Mouse (Mus musculus) frontal cortex, postnatal 25 days (tissue): ENCODE measurements at regions not wholly inside any gene's neighbourhood (a gene's known extent, or its start where the extent isn't known, plus 50 kb on each side); places are given as distances from the start of the nearest gene placed in this dataset.
A peak's percentile ranks its signal among the peaks of the same experiment; 100 is the strongest.

Source experiments
- DNase-seq, 2 experiments: peaks; one replicate each; pipeline ENCODE4 v3.0.0; 2022; ENCODE audit warnings: low spot score in 2 of 2

GRCm38 (mm10) chr2:178927038-178927660, 496.8 kb downstream of the Cdh26 start:
- DNase-seq = no peak

GRCm38 (mm10) chr2:178929033-178929432, 498.7 kb downstream of the Cdh26 start:
- peak; percentile 16 to 37 for DNase-seq

DNA sequence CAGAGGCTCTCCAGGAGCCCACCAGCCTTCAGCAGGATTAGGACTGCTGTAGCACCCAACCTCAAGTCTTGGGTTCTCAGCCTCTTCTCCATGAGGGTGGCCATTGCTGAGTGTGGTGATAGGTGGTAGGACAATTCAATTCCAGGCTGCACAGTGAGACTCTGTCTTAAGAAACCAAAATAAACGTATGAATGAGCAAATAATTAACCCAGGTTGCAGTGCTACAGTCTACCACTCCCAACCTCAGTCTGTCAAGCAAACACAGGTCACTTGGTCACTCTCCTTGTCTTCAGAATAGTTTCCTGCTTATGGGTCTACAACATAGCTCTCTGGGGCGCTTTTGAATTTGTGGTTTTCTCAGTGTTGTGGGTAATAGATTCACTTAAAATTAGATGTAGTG, 499.8 kb downstream of the Cdh26 start:
- no peak for DNase-seq

- no peak for DNase-seq
These were observed 493.8 kb upstream of the Cdh4 start for GRCm38 (mm10) chr2:178948471-178948870.

- no peak for DNase-seq
These were observed 493.1 kb upstream of the Cdh4 start for GRCm38 (mm10) chr2:178949103-178949502.

DNA sequence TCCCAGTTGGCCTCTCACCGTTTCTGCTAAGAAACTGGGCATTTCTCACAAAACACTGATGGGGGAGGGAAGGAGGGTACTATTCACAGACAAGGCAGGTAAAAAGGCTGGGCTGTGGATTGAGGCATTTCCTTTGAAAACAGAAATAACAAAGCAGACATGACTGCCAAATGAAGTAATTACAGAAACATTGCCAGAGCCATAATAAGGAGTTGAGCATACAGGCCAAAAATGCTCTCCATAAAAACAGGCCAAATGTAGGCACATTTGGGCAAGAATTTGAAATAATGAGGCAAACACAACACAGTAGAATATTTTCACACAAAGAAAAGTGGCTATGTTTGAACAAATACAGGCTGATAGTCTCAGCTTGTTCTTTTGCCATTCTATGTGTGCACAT, 491.9 kb upstream of the Cdh4 start:
- DNase-seq = no peak

DNA sequence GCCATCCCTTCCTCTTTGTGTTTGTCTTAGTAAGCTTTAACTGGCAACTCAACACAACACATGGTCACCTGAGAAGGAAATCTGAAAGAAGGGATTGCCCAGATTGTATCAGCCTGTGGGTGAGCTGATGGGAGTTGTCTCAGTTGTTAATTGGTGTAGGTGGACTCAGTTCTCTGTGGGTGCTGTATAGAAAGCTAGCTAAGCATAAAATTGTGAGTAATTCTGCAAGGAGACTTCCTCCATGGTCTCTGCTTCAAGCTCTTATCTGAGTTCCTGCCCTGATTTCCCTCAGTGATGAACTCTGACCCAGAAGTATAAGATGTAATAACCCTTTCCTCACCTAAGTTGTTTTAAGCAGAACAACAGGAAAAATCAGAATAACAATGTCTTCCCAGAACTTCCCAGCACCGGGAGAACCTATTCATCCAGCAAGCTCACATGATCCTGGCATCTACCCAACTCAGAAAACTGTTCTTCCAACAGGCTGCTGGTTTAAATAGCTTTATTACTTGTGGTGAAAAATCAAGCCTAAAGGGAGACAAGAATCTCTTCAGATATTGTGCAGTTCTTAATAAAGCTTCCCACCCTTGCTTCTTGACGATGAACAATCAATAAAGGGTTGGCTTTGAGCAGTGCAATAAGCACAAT, 487.7 kb upstream of the Cdh4 start:
- DNase-seq = no peak

DNA sequence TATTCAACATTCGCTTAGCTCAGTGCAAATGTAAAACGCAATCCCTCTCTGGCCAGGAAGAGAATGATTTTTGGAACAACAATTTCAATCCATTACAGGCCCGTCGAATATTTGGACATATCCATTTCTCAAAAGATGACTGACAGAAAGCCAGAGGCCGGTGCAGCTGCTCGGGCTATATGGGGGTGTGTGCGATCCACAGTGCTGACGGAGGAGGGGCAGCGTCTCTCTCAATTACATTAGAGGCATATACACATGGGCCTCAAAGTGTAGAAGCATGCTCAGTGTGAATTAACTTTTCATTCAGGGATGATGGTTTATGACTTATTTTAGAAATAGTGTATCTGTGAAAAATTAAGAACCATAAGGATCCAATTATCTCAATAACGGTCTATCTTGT, 483.4 kb upstream of the Cdh4 start:
- no peak for DNase-seq

GRCm38 (mm10) chr2:178959603-178960002, 482.6 kb upstream of the Cdh4 start:
- no peak for DNase-seq

- no peak for DNase-seq
These were observed 474.5 kb upstream of the Cdh4 start for GRCm38 (mm10) chr2:178967584-178968365.

- no peak for DNase-seq
These were observed 472.5 kb upstream of the Cdh4 start for GRCm38 (mm10) chr2:178969732-178970131.

DNA sequence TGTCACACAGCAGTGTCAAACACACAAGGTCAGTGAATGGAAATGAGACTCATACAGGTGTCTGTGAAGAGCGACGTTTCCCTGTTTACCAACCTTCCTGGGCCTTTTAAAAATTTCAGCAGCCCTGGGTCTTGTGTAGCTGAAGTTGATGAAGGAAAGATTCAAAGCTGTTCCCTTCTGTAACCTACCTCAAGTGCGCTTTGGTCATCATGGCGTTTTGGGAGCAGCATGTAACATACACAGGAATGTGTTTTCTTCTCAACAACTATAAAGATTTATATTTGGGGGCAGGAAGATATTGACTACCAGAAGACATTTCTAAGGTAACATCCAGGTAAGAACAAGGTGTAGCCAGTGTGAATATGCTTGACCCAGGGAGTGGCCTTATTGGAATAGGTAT, 466.9 kb upstream of the Cdh4 start:
- no peak for DNase-seq

DNA sequence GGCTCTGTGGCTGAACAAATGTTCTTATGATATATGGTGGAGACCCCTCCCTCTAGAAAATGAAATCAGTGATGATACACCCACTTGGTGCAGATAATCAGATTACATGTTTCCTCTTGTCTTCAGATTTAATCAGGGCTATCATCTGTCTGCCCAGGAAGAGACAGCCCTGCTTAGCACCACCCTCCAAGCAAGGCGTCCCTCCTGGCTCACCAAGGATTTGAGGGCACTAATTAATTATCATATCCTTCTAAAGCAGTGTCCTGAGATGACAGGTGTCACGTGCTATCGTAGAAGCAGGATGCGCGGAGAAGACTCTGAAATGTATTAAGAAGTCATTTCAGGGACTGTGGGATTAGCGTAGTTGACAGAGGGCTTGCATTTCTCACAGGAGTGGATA, 466.2 kb upstream of the Cdh4 start:
- no peak for DNase-seq

GRCm38 (mm10) chr2:178976495-178976894, 465.7 kb upstream of the Cdh4 start:
- DNase-seq = no peak

GRCm38 (mm10) chr2:178979451-178979850, 462.8 kb upstream of the Cdh4 start:
- DNase-seq = no peak

GRCm38 (mm10) chr2:178981736-178982502, 460.3 kb upstream of the Cdh4 start:
- DNase-seq = no peak

- DNase-seq = no peak
These were observed 458.4 kb upstream of the Cdh4 start for GRCm38 (mm10) chr2:178983801-178984200.

DNA sequence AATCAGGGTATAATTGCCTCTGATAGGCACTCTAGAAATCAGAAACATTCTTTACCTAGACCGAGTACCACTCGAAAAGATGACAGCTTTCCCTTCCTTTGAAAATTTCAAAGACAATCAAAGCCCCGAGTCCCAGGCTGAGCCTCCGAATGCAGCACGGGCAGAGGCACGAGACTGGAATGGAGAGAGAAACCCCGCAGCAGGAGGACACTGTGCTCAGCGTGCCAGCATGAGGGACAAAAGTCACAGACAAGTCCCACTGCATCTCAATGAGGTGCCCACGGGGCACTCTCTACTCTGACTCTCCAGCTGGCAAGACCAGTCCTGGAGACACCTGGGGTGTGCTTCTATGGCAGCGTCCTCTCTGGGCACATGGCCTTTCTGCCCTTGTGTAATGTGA, 454.3 kb upstream of the Cdh4 start:
- DNase-seq = no peak

GRCm38 (mm10) chr2:178989291-178989690, 452.9 kb upstream of the Cdh4 start:
- no peak for DNase-seq

GRCm38 (mm10) chr2:178989784-178990183, 452.4 kb upstream of the Cdh4 start:
- no peak for DNase-seq

DNA sequence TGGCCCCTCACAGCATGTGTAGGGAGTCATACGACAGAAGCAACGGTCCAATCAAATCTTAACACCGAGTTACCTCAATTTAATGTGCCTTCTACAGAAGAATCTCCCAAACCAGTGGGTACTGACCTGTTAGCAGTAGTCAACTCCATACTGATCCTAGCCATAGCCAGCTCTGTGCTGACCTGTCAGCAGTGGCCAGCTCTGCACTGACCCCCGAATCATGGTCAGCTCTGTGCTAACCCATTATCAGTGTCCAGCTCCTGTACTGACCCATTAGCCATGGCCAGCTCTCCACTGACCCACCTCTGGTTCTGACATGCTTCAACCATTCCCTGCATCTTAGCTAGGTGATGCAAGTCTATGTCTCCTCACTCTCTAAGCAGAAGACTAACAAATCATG, 451.3 kb upstream of the Cdh4 start:
- DNase-seq = no peak
